Mouse (Mus musculus): ENCODE data around the gene Ring1.

DNA sequence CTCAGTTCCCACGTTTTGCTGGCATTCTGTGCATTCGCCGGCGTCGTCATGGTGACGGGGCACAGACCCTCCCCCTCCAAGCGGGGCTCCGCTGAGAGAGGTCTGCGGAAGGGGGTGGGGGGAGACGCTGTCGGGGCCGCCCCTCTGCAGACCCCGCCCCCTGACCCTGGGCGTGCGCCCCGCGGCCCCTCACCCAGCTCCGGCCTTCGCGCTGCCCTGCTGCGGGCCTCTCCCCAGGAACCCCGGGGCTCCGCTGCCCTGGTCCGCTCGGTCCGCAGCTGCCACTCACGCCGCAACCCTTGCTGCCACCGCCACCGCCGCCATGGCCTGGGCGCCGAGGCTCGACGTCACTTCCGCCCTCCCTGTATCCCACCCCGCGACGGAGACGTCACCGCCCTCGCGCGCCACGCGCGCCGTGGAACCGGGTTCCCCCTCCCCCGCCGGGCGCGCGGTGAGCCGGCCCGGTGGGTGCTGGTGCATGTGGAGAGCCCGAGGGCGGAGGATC lies at the start of gene Ring1:
- TF ChIP-seq CTCF (IDR thresholded peaks at IDR 0.05) (no peak), EP300 (IDR thresholded peaks at IDR 0.05) (no peak)

Data from lung, postnatal 0 days (tissue).